Mouse (Mus musculus) midbrain, embryonic 14.5 days (tissue): Measurements from ENCODE around the gene Galnt14. TPM values are rescaled to one million over a fixed set of nuclear protein-coding genes. Genes with fewer than 3 reads are reported as not detected.

Source experiments
- ATAC-seq: fragments of 200-750 bp; cut with Nextera tagmentation; 2 replicates; pipeline ENCODE4 v1.8.0; 2017; ENCODE audit warnings: moderate number of reproducible peaks, moderate library complexity; ENCODE audit not compliant: low FRiP score, low TSS enrichment
- DNase-seq: peaks from one replicate; pipeline ENCODE4 v3.0.0-alpha.2; 2015
- H3K27ac ChIP-seq: fragments of 300-500 bp; sonication (generic); replicated peaks from 2 replicates; pipeline ENCODE4 v1.5.1; 2014; ENCODE audit warnings: mild to moderate bottlenecking, low read depth, low read length, moderate library complexity
- H3K27me3 ChIP-seq: fragments of 300-500 bp; sonication (generic); 2 replicates; pipeline ENCODE4 v1.6.1; 2014; ENCODE audit warnings: low read length, control low read depth, mixed read lengths; ENCODE audit not compliant: control insufficient read depth, insufficient read depth
- H3K36me3 ChIP-seq: fragments of 300-500 bp; sonication (generic); 2 replicates; pipeline ENCODE4 v1.6.1; 2014; ENCODE audit warnings: low read length, control low read depth; ENCODE audit not compliant: control insufficient read depth, insufficient read depth
- H3K4me1 ChIP-seq: fragments of 300-500 bp; sonication (generic); 2 replicates; pipeline ENCODE4 v1.6.1; 2014; ENCODE audit warnings: mild to moderate bottlenecking, antibody characterized with exemption, low read length, control low read depth; ENCODE audit not compliant: control insufficient read depth, insufficient read depth
- H3K4me2 ChIP-seq: fragments of 300-500 bp; sonication (generic); 2 replicates; pipeline ENCODE4 v1.6.1; 2014; ENCODE audit warnings: mild to moderate bottlenecking, low read length, moderate library complexity
- H3K4me3 ChIP-seq: fragments of 300-500 bp; sonication (generic); replicated peaks from 2 replicates; pipeline ENCODE4 v1.5.1; 2014; ENCODE audit warnings: low read depth, low read length
- H3K9ac ChIP-seq: fragments of 300-500 bp; sonication (generic); replicated peaks from 2 replicates; pipeline ENCODE4 v1.6.1; 2014; ENCODE audit warnings: mild to moderate bottlenecking, low read length, moderate library complexity
- H3K9me3 ChIP-seq: fragments of 300-500 bp; sonication (generic); 2 replicates; pipeline ENCODE4 v1.6.1; 2016; ENCODE audit warnings: low read length, control low read depth, mixed read lengths; ENCODE audit not compliant: control insufficient read depth
- WGBS: fragments of 180-500 bp; shearing (Covaris S2); extraction: QIAGEN DNeasy Blood & Tissue Kit; methylation state at CpG from one replicate; pipeline ENCODE4 v1.1.7; 2014; 5-methylcytosine and 5-hydroxymethylcytosine counted together
- polyA plus RNA-seq: library from polyadenylated mRNA; unstranded; fragments of >200 nt; fragmentation: Nextera tagmentation; extraction: Ambion mirVana; gene quantifications from 2 replicates; pipeline ENCODE4 v1.2.1, GENCODE M21; 2014

Galnt14 gene
- polyA plus RNA-seq, 1 experiment from 2014 or later, result 18.8 TPM

- DNase-seq (no peak), ATAC-seq (no peak)
- H3K27me3 ChIP-seq, result no peaks in the 10 kb centered on the region
- peaks cover 9% of the 10 kb centered on the region; the same call in 1 of the 2 replicates for H3K4me1 ChIP-seq
- H3K9ac ChIP-seq, result no peak overlapping the region
- no peaks in the 10 kb centered on the region for H3K36me3 ChIP-seq
- no peak overlapping the region for H3K4me3 ChIP-seq
- no peak overlapping the region for H3K27ac ChIP-seq
- WGBS, result 84% methylated on average over 6 of the region's 6 CpGs
- no peaks in the 10 kb centered on the region for H3K9me3 ChIP-seq
- no peak overlapping the region for H3K4me2 ChIP-seq
Measured at GRCm38 (mm10) chr17:73649371-73649770, 60.9 kb downstream of the Galnt14 start.

DNA sequence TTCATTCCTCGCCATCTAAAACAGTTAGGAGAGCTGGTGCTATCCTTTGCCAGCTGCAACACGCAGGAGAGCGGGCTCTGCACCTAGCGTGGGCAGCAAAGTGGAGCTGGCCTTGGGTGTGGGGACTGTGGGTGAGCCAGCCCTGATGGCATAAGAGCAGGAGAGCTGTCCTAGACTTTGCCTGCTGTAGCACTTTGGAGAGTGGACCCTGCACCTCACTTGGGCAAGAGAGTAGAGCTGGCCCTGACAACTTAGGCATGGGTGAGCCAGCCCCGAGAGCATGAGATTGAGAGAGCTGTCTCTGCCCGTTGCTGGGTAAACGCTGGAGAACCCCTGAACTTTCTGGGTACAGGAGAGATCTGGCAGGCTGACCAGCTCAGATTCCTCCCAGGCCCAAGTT is 68.6 kb downstream of the Galnt14 start:
- ATAC-seq (no peak), DNase-seq (no peak)
- Histone ChIP-seq H3K4me3 (no peak overlapping the region), H3K4me1 (peaks cover 18% of the 10 kb centered on the region), H3K27ac (no peak overlapping the region), H3K4me2 (no peak overlapping the region), H3K9me3 (no peaks in the 10 kb centered on the region), H3K36me3 (no peaks in the 10 kb centered on the region), H3K27me3 (no peaks in the 10 kb centered on the region), H3K9ac (no peak overlapping the region)
- 91% methylated on average over 7 of the region's 7 CpGs for WGBS

DNA sequence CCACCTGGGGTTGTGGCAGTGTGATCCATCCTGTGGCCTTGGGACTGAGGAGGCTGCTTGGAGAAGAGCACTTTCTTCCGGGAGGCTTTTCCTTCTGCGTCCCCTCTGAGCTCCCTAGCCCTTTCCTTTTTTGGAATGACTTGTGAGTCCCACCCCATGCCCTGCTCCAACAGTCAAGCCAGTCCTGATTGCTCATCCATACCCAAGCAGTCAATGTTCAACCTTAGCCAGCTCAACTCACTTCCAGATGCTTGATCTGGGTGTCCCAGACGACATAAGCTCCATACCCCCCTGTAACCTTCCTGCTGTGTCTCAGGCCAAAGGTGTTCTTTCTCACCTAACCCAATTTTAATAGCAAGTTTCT is 70.2 kb downstream of the Galnt14 start:
- Histone ChIP-seq H3K27ac (peak overlapping the region; percentile 9; the same call in 1 of the 2 replicates), H3K4me1 (peaks cover 11% of the 10 kb centered on the region), H3K36me3 (no peaks in the 10 kb centered on the region), H3K9ac (no peak overlapping the region), H3K27me3 (no peaks in the 10 kb centered on the region), H3K4me3 (no peak overlapping the region), H3K4me2 (no peak overlapping the region), H3K9me3 (no peaks in the 10 kb centered on the region)
- ATAC-seq, result no peak
- WGBS, result 50% methylated on average over 3 of the region's 3 CpGs
- DNase-seq, result no peak

DNA sequence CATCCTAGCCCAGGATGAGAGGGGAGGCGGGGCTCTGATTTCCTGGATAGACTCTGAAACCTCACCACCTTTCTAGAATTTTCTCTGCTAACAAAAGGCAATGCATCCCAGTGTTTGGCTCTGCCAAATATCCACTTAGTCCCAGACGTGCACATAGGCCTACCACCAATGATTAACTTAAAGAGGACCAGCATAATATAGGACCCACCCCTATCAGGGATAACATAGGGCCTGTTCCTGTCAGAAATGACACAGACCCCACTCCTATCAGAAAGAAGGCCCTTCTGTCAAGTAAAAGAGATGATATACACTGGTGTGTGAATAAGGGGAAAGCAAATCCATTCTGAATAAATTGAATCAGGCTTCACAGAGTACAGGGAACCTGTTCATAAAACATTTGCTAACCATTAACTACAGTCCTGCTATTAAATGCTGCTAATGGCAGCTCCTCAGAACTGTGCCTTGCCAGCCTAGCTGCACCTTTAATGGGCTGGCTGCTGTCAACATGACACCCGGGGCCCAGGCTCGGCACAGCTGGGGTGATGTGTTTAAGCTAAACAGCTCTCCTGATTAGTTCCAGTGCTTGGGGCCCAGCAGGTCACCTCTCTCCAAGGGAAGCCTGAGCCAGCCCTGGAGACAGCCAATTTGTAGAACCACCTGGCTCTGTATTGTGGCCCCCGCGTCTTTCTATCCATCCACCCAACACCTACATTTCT is 70.7 kb downstream of the Galnt14 start:
- Histone ChIP-seq H3K27me3 (no peaks in the 10 kb centered on the region), H3K36me3 (no peaks in the 10 kb centered on the region), H3K9ac (no peak overlapping the region), H3K4me2 (no peak overlapping the region), H3K4me3 (no peak overlapping the region), H3K27ac (peak overlapping the region; percentile 9; the same call in 1 of the 2 replicates), H3K9me3 (no peaks in the 10 kb centered on the region), H3K4me1 (peaks cover 13% of the 10 kb centered on the region; the same call in 1 of the 2 replicates)
- ATAC-seq (no peak), DNase-seq (no peak)
- 34% methylated on average over 6 of the region's 6 CpGs for WGBS

GRCm38 (mm10) chr17:73636988-73637387 is 73.3 kb downstream of the Galnt14 start:
- Histone ChIP-seq H3K9ac (no peak overlapping the region), H3K9me3 (no peaks in the 10 kb centered on the region), H3K27me3 (no peaks in the 10 kb centered on the region), H3K27ac (no peak overlapping the region), H3K4me3 (no peak overlapping the region), H3K4me1 (peaks cover 17% of the 10 kb centered on the region; the same call in 1 of the 2 replicates), H3K36me3 (no peaks in the 10 kb centered on the region), H3K4me2 (no peak overlapping the region)
- no peak for DNase-seq
- WGBS, result 95% methylated on average over 5 of the region's 5 CpGs
- ATAC-seq, result no peak

DNA sequence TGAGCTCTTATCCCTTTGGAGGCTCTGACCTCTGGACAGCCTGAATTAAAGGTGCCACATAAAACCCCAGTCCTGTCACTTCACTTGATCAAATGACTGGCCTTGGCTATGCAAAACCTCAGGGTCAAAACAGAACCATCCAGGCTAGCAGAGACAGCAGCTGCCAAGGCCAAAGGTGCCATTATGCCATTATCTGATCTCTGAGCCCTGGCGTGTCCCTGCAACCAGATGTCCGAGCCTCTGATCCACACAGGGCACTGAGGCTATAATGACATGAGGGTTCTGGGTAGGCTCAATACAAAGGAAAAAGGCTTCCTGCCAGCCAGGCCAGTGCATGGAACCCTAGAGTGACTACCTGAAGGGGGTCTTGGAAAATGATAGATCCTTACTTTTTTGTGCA is 75.4 kb downstream of the Galnt14 start:
- Histone ChIP-seq H3K27ac (peak overlapping the region; percentile 52), H3K4me1 (peaks cover 17% of the 10 kb centered on the region; the same call in 1 of the 2 replicates), H3K27me3 (no peaks in the 10 kb centered on the region), H3K9me3 (no peaks in the 10 kb centered on the region), H3K9ac (no peak overlapping the region), H3K4me2 (no peak overlapping the region), H3K4me3 (no peak overlapping the region), H3K36me3 (no peaks in the 10 kb centered on the region)
- ATAC-seq, result no peak
- 60% methylated on average over 2 of the region's 2 CpGs for WGBS
- no peak for DNase-seq

GRCm38 (mm10) chr17:73633991-73634710 is 76.1 kb downstream of the Galnt14 start:
- 47% methylated on average over 11 of the region's 11 CpGs for WGBS

DNA sequence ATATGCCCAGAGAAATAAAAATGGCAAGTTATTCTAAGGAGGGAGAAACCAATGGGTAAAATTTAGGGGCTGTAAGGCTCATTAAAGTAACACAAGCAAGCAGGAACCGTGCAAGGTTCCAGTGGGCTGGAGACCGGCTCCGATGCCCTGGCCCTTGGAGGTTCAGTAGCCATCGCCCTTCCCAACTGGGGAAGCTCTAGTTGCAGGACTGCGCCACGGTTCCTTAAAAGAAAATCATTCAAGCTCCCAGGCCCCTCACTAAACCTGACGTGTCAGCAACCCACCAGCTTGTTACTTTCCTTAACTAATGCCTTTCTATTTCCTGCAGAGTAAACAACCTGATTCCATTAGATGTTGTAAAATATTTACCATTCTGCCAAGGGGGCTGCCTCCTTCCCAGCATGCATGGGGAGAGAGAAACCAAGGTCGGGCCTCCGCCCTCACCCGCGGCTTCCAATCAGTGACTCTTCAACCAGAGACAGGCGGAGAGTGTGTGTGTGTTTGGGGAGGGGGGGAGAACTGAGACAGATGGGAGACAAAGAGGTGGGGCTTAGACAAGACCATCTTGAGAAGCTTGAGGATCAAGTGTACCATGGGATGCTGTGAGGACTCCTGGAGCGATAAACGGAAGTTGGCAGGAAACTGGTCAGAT is 81.9 kb downstream of the Galnt14 start:
- Histone ChIP-seq H3K4me1 (no peaks in the 10 kb centered on the region), H3K36me3 (no peaks in the 10 kb centered on the region), H3K4me3 (no peak overlapping the region), H3K27ac (no peak overlapping the region), H3K9ac (no peak overlapping the region), H3K4me2 (no peak overlapping the region), H3K27me3 (no peaks in the 10 kb centered on the region), H3K9me3 (no peaks in the 10 kb centered on the region)
- ATAC-seq (no peak), DNase-seq (no peak)
- WGBS, result 92% methylated on average over 14 of the region's 14 CpGs

More at GRCm38 (mm10) chr17:73633991-73634710, 76.1 kb downstream of the Galnt14 start:
- H3K4me2 ChIP-seq, result no peak overlapping the region
- ATAC-seq, result peak; percentile 20; the same call in 1 of the 2 replicates
- no peaks in the 10 kb centered on the region for H3K27me3 ChIP-seq
- H3K9ac ChIP-seq, result no peak overlapping the region
- peak; percentile 40 for DNase-seq
- H3K4me3 ChIP-seq, result no peak overlapping the region
- peak overlapping the region; percentile 52; the same call in 1 of the 2 replicates for H3K27ac ChIP-seq
- H3K36me3 ChIP-seq, result no peaks in the 10 kb centered on the region
- H3K9me3 ChIP-seq, result no peaks in the 10 kb centered on the region
- peaks cover 12% of the 10 kb centered on the region; the same call in 1 of the 2 replicates for H3K4me1 ChIP-seq
